Mouse (Mus musculus): ENCODE data around the gene Churc1. TPM values are rescaled to one million over a fixed set of nuclear protein-coding genes. Genes with fewer than 3 reads are reported as not detected.

Churc1 gene
- polyA plus RNA-seq, 1 experiment, result 61.9 TPM

GRCm38 (mm10) chr12:76818120-76818519 is 52.8 kb downstream of the Churc1 start:
- TF ChIP-seq POLR2A (IDR thresholded peaks at IDR 0.05; ENCODE audit: borderline replicate concordance, extremely low read depth, insufficient read depth, insufficient read length, poor library complexity, severe bottlenecking) (no peak), CTCF (IDR thresholded peaks at IDR 0.05; ENCODE audit: borderline replicate concordance, extremely low read depth, insufficient read depth, insufficient read length) (no peak)
- peak; percentile 38 for DNase-seq (ENCODE audit: low read depth)

DNA sequence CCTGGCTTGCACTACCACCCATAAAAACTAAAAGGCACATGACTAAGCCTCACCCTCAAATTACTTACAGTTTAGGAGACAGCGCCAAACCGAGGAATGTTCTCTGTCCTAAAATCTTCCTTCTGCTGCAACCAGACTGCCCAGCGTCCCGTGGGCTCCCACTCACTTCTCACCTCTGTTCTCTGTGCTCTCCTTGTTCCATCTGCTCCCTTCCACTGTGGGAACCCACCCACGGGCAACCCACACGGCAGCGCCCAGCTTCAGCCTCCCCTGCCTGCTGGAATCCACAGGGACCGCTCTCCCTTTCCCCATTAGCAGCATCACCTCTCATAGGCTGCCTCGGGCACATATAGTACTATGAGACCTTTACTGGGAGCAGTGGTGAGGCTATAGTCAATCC is 53.6 kb downstream of the Churc1 start:
- no peak for DNase-seq (ENCODE audit: low read depth)
- TF ChIP-seq POLR2A (IDR thresholded peaks at IDR 0.05; ENCODE audit: borderline replicate concordance, extremely low read depth, insufficient read depth, insufficient read length, poor library complexity, severe bottlenecking), result no peak
- no peak for TF ChIP-seq CTCF (IDR thresholded peaks at IDR 0.05; ENCODE audit: borderline replicate concordance, extremely low read depth, insufficient read depth, insufficient read length)

- TF ChIP-seq CTCF (IDR thresholded peaks at IDR 0.05; ENCODE audit: borderline replicate concordance, extremely low read depth, insufficient read depth, insufficient read length), result no peak
- no peak for TF ChIP-seq POLR2A (IDR thresholded peaks at IDR 0.05; ENCODE audit: borderline replicate concordance, extremely low read depth, insufficient read depth, insufficient read length, poor library complexity, severe bottlenecking)
These were observed 54.5 kb downstream of the Churc1 start for GRCm38 (mm10) chr12:76819816-76820215.

DNA sequence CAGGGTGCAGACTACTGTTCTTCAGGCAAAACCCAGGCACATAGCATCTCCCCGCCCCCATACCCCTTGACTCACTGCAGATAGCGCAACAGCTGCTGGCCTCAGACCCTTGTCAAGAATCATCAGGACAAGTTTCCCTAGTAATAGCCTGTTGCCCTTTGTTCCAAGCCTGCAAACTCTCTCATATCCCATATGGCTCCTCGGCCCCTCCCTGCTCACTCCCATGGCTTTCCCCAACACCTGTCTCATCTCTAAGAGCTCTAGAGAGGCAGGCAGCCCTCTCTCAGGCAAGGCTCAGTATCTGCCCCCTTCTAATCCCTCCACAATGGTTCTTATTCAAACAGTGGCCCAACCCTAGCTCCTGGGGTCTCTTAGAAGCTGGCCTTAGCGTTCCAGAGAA is 55.3 kb downstream of the Churc1 start:
- no peak for DNase-seq (ENCODE audit: low read depth)
- TF ChIP-seq POLR2A (IDR thresholded peaks at IDR 0.05; ENCODE audit: borderline replicate concordance, extremely low read depth, insufficient read depth, insufficient read length, poor library complexity, severe bottlenecking), result no peak
- TF ChIP-seq CTCF (IDR thresholded peaks at IDR 0.05; ENCODE audit: borderline replicate concordance, extremely low read depth, insufficient read depth, insufficient read length), result no peak

More at GRCm38 (mm10) chr12:76819816-76820215, 54.5 kb downstream of the Churc1 start:
- DNase-seq (ENCODE audit: low read depth), result no peak

DNA sequence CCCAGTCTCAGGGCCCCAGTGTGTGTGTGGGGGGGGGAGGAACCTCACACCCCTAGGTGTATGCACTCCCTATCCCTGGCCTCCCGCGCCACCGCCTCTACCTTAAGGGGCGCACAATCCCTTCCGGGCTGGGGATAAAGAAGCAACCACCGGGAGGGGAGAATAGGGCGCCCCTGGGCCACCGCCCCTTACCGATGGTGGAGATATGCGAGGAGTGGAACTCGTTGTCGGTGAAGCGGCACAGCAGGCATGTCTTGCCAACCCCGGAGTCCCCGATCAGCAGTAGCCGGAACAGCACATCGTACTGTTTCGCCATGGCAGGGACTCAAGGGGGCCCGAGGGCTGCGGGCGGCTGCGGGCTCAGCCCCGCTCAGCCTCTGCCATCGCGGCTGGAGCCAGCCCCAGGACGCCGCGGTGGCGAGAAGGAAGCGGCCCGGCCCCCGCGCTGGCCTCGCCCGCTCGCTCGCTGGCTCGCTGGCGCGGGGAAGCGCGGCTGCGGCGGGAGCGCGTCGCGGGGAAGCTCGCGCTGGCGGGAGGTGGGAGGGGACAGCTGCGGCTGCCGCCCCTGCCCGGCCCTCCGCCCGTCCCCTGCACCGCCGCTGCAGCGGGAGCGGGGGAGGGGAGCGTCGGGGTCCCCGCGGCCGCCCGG is 56.8 kb downstream of the Churc1 start:
- DNase-seq (ENCODE audit: low read depth), result peak; percentile 59
- TF ChIP-seq POLR2A (IDR thresholded peaks at IDR 0.05; ENCODE audit: borderline replicate concordance, extremely low read depth, insufficient read depth, insufficient read length, poor library complexity, severe bottlenecking) (peak; percentile 64; the same call in 1 of the 2 replicates), CTCF (IDR thresholded peaks at IDR 0.05; ENCODE audit: borderline replicate concordance, extremely low read depth, insufficient read depth, insufficient read length) (no peak)

GRCm38 (mm10) chr12:76822651-76823041 is 57.3 kb downstream of the Churc1 start, which contains the start of gene Rab15:
TSS of gene Rab15 (minus strand) at chr12:76822908.
- DNase-seq (ENCODE audit: low read depth), result no peak
- TF ChIP-seq POLR2A (IDR thresholded peaks at IDR 0.05; ENCODE audit: borderline replicate concordance, extremely low read depth, insufficient read depth, insufficient read length, poor library complexity, severe bottlenecking), result no peak
- TF ChIP-seq CTCF (IDR thresholded peaks at IDR 0.05; ENCODE audit: borderline replicate concordance, extremely low read depth, insufficient read depth, insufficient read length), result no peak

- no peak for TF ChIP-seq POLR2A (IDR thresholded peaks at IDR 0.05; ENCODE audit: borderline replicate concordance, extremely low read depth, insufficient read depth, insufficient read length, poor library complexity, severe bottlenecking)
- TF ChIP-seq CTCF (IDR thresholded peaks at IDR 0.05; ENCODE audit: borderline replicate concordance, extremely low read depth, insufficient read depth, insufficient read length), result no peak
- DNase-seq (ENCODE audit: low read depth), result no peak
These were observed 59.9 kb downstream of the Churc1 start for GRCm38 (mm10) chr12:76825283-76825682.

- no peak for TF ChIP-seq POLR2A (IDR thresholded peaks at IDR 0.05; ENCODE audit: borderline replicate concordance, extremely low read depth, insufficient read depth, insufficient read length, poor library complexity, severe bottlenecking)
- peak; percentile 74 for TF ChIP-seq CTCF (IDR thresholded peaks at IDR 0.05; ENCODE audit: borderline replicate concordance, extremely low read depth, insufficient read depth, insufficient read length)
- DNase-seq (ENCODE audit: low read depth), result peak; percentile 83
These were observed 67.4 kb downstream of the Churc1 start for GRCm38 (mm10) chr12:76832704-76833103.

Other genes with a start within 250 kb of the Churc1 start
- 3.1 and 5.2 TPM in 2 replicates for gene Plekhg3, start 234.6 kb upstream of the Churc1 start, polyA plus RNA-seq (2012; rRNA removed)
- gene Sptb, start 55.0 kb upstream of the Churc1 start, polyA plus RNA-seq (2012; rRNA removed), result 1.8 and 8.4 TPM in 2 replicates
- gene Fntb, start 51 bp downstream of the Churc1 start, polyA plus RNA-seq (2012; rRNA removed), result 40.0 and 41.1 TPM in 2 replicates
- gene Gpx2, start 30.0 kb downstream of the Churc1 start, polyA plus RNA-seq (2012; rRNA removed), result 0.15 and 0.22 TPM in 2 replicates
- gene Rab15, start 57.4 kb downstream of the Churc1 start, polyA plus RNA-seq (2012; rRNA removed), result 27.4 and 37.6 TPM in 2 replicates
- 52.8 and 68.7 TPM in 2 replicates for gene Max, start 196.7 kb downstream of the Churc1 start, polyA plus RNA-seq (2012; rRNA removed)

Measured in brain, embryonic 14.5 days (tissue).